Mouse (Mus musculus) midbrain, embryonic 14.5 days (tissue): ENCODE measurements around the gene Vps11. TPM values are rescaled to one million over a fixed set of nuclear protein-coding genes. Genes with fewer than 3 reads are reported as not detected.
"Not testable (repeated sequence)": the region's sequence is repeated elsewhere in the genome, so short reads cannot be mapped to it uniquely, and the experiment has no call there.

Experiments used
- ATAC-seq: fragments of 200-750 bp; cut with Nextera tagmentation; 2 replicates; pipeline ENCODE4 v1.8.0; 2017; ENCODE audit warnings: moderate number of reproducible peaks, moderate library complexity; ENCODE audit not compliant: low FRiP score, low TSS enrichment
- DNase-seq: peaks from one replicate; pipeline ENCODE4 v3.0.0-alpha.2; 2015
- H3K27ac ChIP-seq: fragments of 300-500 bp; sonication (generic); replicated peaks from 2 replicates; pipeline ENCODE4 v1.5.1; 2014; ENCODE audit warnings: mild to moderate bottlenecking, low read depth, low read length, moderate library complexity
- H3K27me3 ChIP-seq: fragments of 300-500 bp; sonication (generic); 2 replicates; pipeline ENCODE4 v1.6.1; 2014; ENCODE audit warnings: low read length, control low read depth, mixed read lengths; ENCODE audit not compliant: control insufficient read depth, insufficient read depth
- H3K36me3 ChIP-seq: fragments of 300-500 bp; sonication (generic); 2 replicates; pipeline ENCODE4 v1.6.1; 2014; ENCODE audit warnings: low read length, control low read depth; ENCODE audit not compliant: control insufficient read depth, insufficient read depth
- H3K4me1 ChIP-seq: fragments of 300-500 bp; sonication (generic); 2 replicates; pipeline ENCODE4 v1.6.1; 2014; ENCODE audit warnings: mild to moderate bottlenecking, antibody characterized with exemption, low read length, control low read depth; ENCODE audit not compliant: control insufficient read depth, insufficient read depth
- H3K4me2 ChIP-seq: fragments of 300-500 bp; sonication (generic); 2 replicates; pipeline ENCODE4 v1.6.1; 2014; ENCODE audit warnings: mild to moderate bottlenecking, low read length, moderate library complexity
- H3K4me3 ChIP-seq: fragments of 300-500 bp; sonication (generic); replicated peaks from 2 replicates; pipeline ENCODE4 v1.5.1; 2014; ENCODE audit warnings: low read depth, low read length
- H3K9ac ChIP-seq: fragments of 300-500 bp; sonication (generic); replicated peaks from 2 replicates; pipeline ENCODE4 v1.6.1; 2014; ENCODE audit warnings: mild to moderate bottlenecking, low read length, moderate library complexity
- H3K9me3 ChIP-seq: fragments of 300-500 bp; sonication (generic); 2 replicates; pipeline ENCODE4 v1.6.1; 2016; ENCODE audit warnings: low read length, control low read depth, mixed read lengths; ENCODE audit not compliant: control insufficient read depth
- WGBS: fragments of 180-500 bp; shearing (Covaris S2); extraction: QIAGEN DNeasy Blood & Tissue Kit; methylation state at CpG from one replicate; pipeline ENCODE4 v1.1.7; 2014; 5-methylcytosine and 5-hydroxymethylcytosine counted together
- polyA plus RNA-seq: library from polyadenylated mRNA; unstranded; fragments of >200 nt; fragmentation: Nextera tagmentation; extraction: Ambion mirVana; gene quantifications from 2 replicates; pipeline ENCODE4 v1.2.1, GENCODE M21; 2014

Vps11 gene
- polyA plus RNA-seq, 1 experiment from 2014 or later: 36.7 TPM

GRCm38 (mm10) chr9:44379862-44380261 is 18.4 kb upstream of the Vps11 start:
- peaks cover 21% of the 10 kb centered on the region for H3K4me1 ChIP-seq
- peak overlapping the region; percentile 85 for H3K27ac ChIP-seq
- H3K9ac ChIP-seq: peak overlapping the region; percentile 91
- peaks cover 43% of the 10 kb centered on the region for H3K36me3 ChIP-seq
- H3K27me3 ChIP-seq: no peaks in the 10 kb centered on the region
- H3K9me3 ChIP-seq: no peaks in the 10 kb centered on the region
- peak overlapping the region; percentile 88 for H3K4me3 ChIP-seq
- ATAC-seq (peak; percentile 23; the same call in 1 of the 2 replicates), DNase-seq (no peak)
- WGBS: 13% methylated on average over 15 of the region's 15 CpGs
- H3K4me2 ChIP-seq: peak overlapping the region; percentile 95

GRCm38 (mm10) chr9:44379054-44379834 is 17.8 kb upstream of the Vps11 start, which contains the start of gene Hyou1:
Gene Hyou1 (plus strand): TSS chr9:44379490.
- whole genome bisulfite sequencing: under 1% methylated on average over 83 of the region's 83 CpGs
- Histone ChIP-seq H3K27ac (peak within 1 kb of the TSS; percentile 90), H3K4me2 (peak within 1 kb of the TSS; percentile 95)

GRCm38 (mm10) chr9:44378153-44378730 is 16.8 kb upstream of the Vps11 start:
- Histone ChIP-seq H3K27ac (peak overlapping the region; percentile 90; the same call in 1 of the 2 replicates), H3K4me2 (peak overlapping the region; percentile 65), H3K36me3 (peaks cover 26% of the 10 kb centered on the region), H3K9me3 (no peaks in the 10 kb centered on the region), H3K4me1 (peaks cover 21% of the 10 kb centered on the region), H3K27me3 (no peaks in the 10 kb centered on the region), H3K9ac (peak overlapping the region; percentile 72), H3K4me3 (peak overlapping the region; percentile 88)
- ATAC-seq (no peak), DNase-seq (no peak)
- WGBS: 91% methylated on average over 5 of the region's 5 CpGs

More at GRCm38 (mm10) chr9:44379054-44379834, 17.8 kb upstream of the Vps11 start, which contains the start of gene Hyou1:
- ATAC-seq: peak; percentile 99
- DNase-seq: peak; percentile 99
- Histone ChIP-seq H3K4me3 (peak within 1 kb of the TSS; percentile 88), H3K4me1 (peaks cover 21% of the 10 kb centered on the region), H3K9me3 (no peaks in the 10 kb centered on the region), H3K9ac (peak within 1 kb of the TSS; percentile 91), H3K27me3 (no peaks in the 10 kb centered on the region), H3K36me3 (peaks cover 36% of the 10 kb centered on the region)

- WGBS: 93% methylated on average over 2 of the region's 2 CpGs
- not testable (repeated sequence) for H3K27me3 ChIP-seq, H3K27ac ChIP-seq, ATAC-seq, H3K4me3 ChIP-seq, DNase-seq, H3K9ac ChIP-seq, H3K9me3 ChIP-seq, H3K4me2 ChIP-seq
- H3K4me1 ChIP-seq: peaks cover 21% of the 10 kb centered on the region
- peaks cover 17% of the 10 kb centered on the region for H3K36me3 ChIP-seq
Observed at GRCm38 (mm10) chr9:44377335-44377734, 15.9 kb upstream of the Vps11 start.

GRCm38 (mm10) chr9:44376141-44376540 is 14.7 kb upstream of the Vps11 start:
- H3K4me1 ChIP-seq: peaks cover 21% of the 10 kb centered on the region
- H3K4me3 ChIP-seq: no peak overlapping the region
- no peak overlapping the region for H3K27ac ChIP-seq
- no peak for ATAC-seq
- peaks cover 5% of the 10 kb centered on the region; the same call in 1 of the 2 replicates for H3K36me3 ChIP-seq
- no peak overlapping the region for H3K9ac ChIP-seq
- 93% methylated on average over 6 of the region's 6 CpGs for WGBS
- DNase-seq: no peak
- H3K4me2 ChIP-seq: no peak overlapping the region
- H3K27me3 ChIP-seq: no peaks in the 10 kb centered on the region
- no peaks in the 10 kb centered on the region for H3K9me3 ChIP-seq

GRCm38 (mm10) chr9:44373386-44373785 is 11.9 kb upstream of the Vps11 start:
- H3K27ac ChIP-seq: no peak overlapping the region
- H3K4me2 ChIP-seq: no peak overlapping the region
- H3K4me1 ChIP-seq: peaks cover 8% of the 10 kb centered on the region; the same call in 1 of the 2 replicates
- H3K27me3 ChIP-seq: no peaks in the 10 kb centered on the region
- H3K4me3 ChIP-seq: no peak overlapping the region
- DNase-seq (no peak), ATAC-seq (no peak)
- no peak overlapping the region for H3K9ac ChIP-seq
- no peaks in the 10 kb centered on the region for H3K36me3 ChIP-seq
- no peaks in the 10 kb centered on the region for H3K9me3 ChIP-seq

GRCm38 (mm10) chr9:44364480-44364879 is 3.0 kb upstream of the Vps11 start:
- Histone ChIP-seq H3K9ac (no peak overlapping the region), H3K36me3 (peaks cover 3% of the 10 kb centered on the region), H3K4me2 (no peak overlapping the region), H3K4me3 (no peak overlapping the region), H3K9me3 (no peaks in the 10 kb centered on the region), H3K4me1 (peaks cover 7% of the 10 kb centered on the region), H3K27ac (no peak overlapping the region), H3K27me3 (no peaks in the 10 kb centered on the region)
- DNase-seq (no peak), ATAC-seq (no peak)
- WGBS: 66% methylated on average over 3 of the region's 3 CpGs

GRCm38 (mm10) chr9:44361931-44362330 is 461 bp upstream of the Vps11 start:
- H3K9me3 ChIP-seq, DNase-seq, H3K9ac ChIP-seq, H3K27me3 ChIP-seq, H3K4me1 ChIP-seq: not testable (repeated sequence)
- 41% methylated on average over 4 of the region's 4 CpGs for WGBS
- Histone ChIP-seq H3K36me3 (peaks cover 21% of the 10 kb centered on the region), H3K27ac (peak overlapping the region; percentile 58), H3K4me2 (peak overlapping the region; percentile 87), H3K4me3 (peak overlapping the region; percentile 90)
- ATAC-seq: peak; percentile 53; the same call in 1 of the 2 replicates
